ENCODE assay signal across 27 mouse cellular contexts in genomic region chr12:89982445-89982844, GRCm38 (mm10).
DNase-seq lines count a peak whose midpoint lies in the region; ATAC-seq lines count a peak whose summit lies in the region.
"Had no signal": no experiment of that assay in that cellular context is flagged by ENCODE, and none has a peak within 500 bp of the region (broad histone marks: within the 10 kb centered on the region; RNA-seq: fewer than 3 reads in every experiment).

No protein-coding gene starts in this region.

- H3K9me3 ChIP-seq in forebrain, embryonic 14.5 days (replicated peaks; ENCODE audit: control insufficient read depth, low read length), result no peaks in the 10 kb centered on the region
- H3K9me3 ChIP-seq in forebrain, embryonic 12.5 days, result no peaks in the 10 kb centered on the region
- H3K9me3 ChIP-seq in midbrain, embryonic 12.5 days, result no peaks in the 10 kb centered on the region
- H3K9me3 ChIP-seq in midbrain, embryonic 10.5 days (replicated peaks), result no peaks in the 10 kb centered on the region
- no peaks in the 10 kb centered on the region for H3K9me3 ChIP-seq in midbrain, embryonic 14.5 days (ENCODE audit: control insufficient read depth, low read length)
- H3K9me3 ChIP-seq: forebrain, embryonic 13.5 days; heart, embryonic 13.5 days; intestine, embryonic 15.5 days; limb, embryonic 12.5 days; lung, embryonic 15.5 days had no signal

- no peaks in the 10 kb centered on the region for H3K36me3 ChIP-seq in forebrain, embryonic 14.5 days (ENCODE audit: control insufficient read depth, insufficient read depth, low read length)
- H3K36me3 ChIP-seq in forebrain, embryonic 12.5 days (replicated peaks), result no peaks in the 10 kb centered on the region
- H3K36me3 ChIP-seq in midbrain, embryonic 12.5 days, result no peaks in the 10 kb centered on the region
- H3K36me3 ChIP-seq in midbrain, embryonic 10.5 days, result no peaks in the 10 kb centered on the region
- no peaks in the 10 kb centered on the region for H3K36me3 ChIP-seq in midbrain, embryonic 14.5 days (ENCODE audit: control insufficient read depth, insufficient read depth, low read length)
- H3K36me3 ChIP-seq: G1E; heart, embryonic 13.5 days; intestine, embryonic 15.5 days; limb, embryonic 12.5 days; liver, embryonic 15.5 days; lung, embryonic 15.5 days had no signal

- no peak overlapping the region for H3K9ac ChIP-seq in forebrain, embryonic 14.5 days (ENCODE audit: low read length)
- H3K9ac ChIP-seq in forebrain, embryonic 12.5 days, result no peak overlapping the region
- H3K9ac ChIP-seq in midbrain, embryonic 12.5 days (replicated peaks), result no peak overlapping the region
- H3K9ac ChIP-seq in midbrain, embryonic 14.5 days (replicated peaks; ENCODE audit: low read length), result no peak overlapping the region
- H3K9ac ChIP-seq: forebrain, embryonic 13.5 days; heart, embryonic 13.5 days; intestine, embryonic 15.5 days; limb, embryonic 12.5 days; liver, embryonic 15.5 days; lung, embryonic 15.5 days had no signal

- no peaks in the 10 kb centered on the region for H3K27me3 ChIP-seq in forebrain, embryonic 14.5 days (replicated peaks; ENCODE audit: control insufficient read depth, insufficient read depth, low read length)
- H3K27me3 ChIP-seq in forebrain, embryonic 12.5 days, result no peaks in the 10 kb centered on the region
- no peaks in the 10 kb centered on the region for H3K27me3 ChIP-seq in midbrain, embryonic 12.5 days
- no peaks in the 10 kb centered on the region for H3K27me3 ChIP-seq in midbrain, embryonic 10.5 days (ENCODE audit: low read depth, poor library complexity, severe bottlenecking)
- no peaks in the 10 kb centered on the region for H3K27me3 ChIP-seq in midbrain, embryonic 14.5 days (ENCODE audit: control insufficient read depth, insufficient read depth, low read length)
- H3K27me3 ChIP-seq: forebrain, embryonic 13.5 days; heart, embryonic 13.5 days; intestine, embryonic 15.5 days; limb, embryonic 12.5 days; liver, embryonic 15.5 days; lung, embryonic 15.5 days; megakaryocyte, embryonic 14.5 days had no signal

- peaks cover 6% of the 10 kb centered on the region for H3K4me1 ChIP-seq in forebrain, embryonic 14.5 days (ENCODE audit: control insufficient read depth, insufficient read depth, low read length)
- H3K4me1 ChIP-seq in forebrain, embryonic 12.5 days, result peaks cover 14% of the 10 kb centered on the region
- peaks cover 12% of the 10 kb centered on the region; the same call in 1 of the 2 replicates for H3K4me1 ChIP-seq in midbrain, embryonic 12.5 days
- peaks cover 13% of the 10 kb centered on the region for H3K4me1 ChIP-seq in midbrain, embryonic 10.5 days
- H3K4me1 ChIP-seq in midbrain, embryonic 14.5 days (ENCODE audit: control insufficient read depth, insufficient read depth, low read length), result peaks cover 9% of the 10 kb centered on the region
- H3K4me1 ChIP-seq: heart, embryonic 13.5 days; intestine, embryonic 15.5 days; limb, embryonic 12.5 days; liver, embryonic 15.5 days; megakaryocyte, embryonic 14.5 days had no signal

- no peak overlapping the region for H3K4me2 ChIP-seq in forebrain, embryonic 14.5 days (ENCODE audit: low read length)
- no peak overlapping the region for H3K4me2 ChIP-seq in forebrain, embryonic 12.5 days
- no peak overlapping the region for H3K4me2 ChIP-seq in midbrain, embryonic 12.5 days (replicated peaks)
- H3K4me2 ChIP-seq in midbrain, embryonic 14.5 days (ENCODE audit: low read length), result no peak overlapping the region
- H3K4me2 ChIP-seq: forebrain, embryonic 13.5 days; heart, embryonic 13.5 days; intestine, embryonic 15.5 days; limb, embryonic 12.5 days; liver, embryonic 15.5 days; lung, embryonic 15.5 days had no signal

- no peak for ATAC-seq in forebrain, embryonic 14.5 days
- ATAC-seq in forebrain, embryonic 12.5 days (ENCODE audit: low FRiP score), result no peak
- peak; percentile 80 for ATAC-seq in midbrain, embryonic 12.5 days (ENCODE audit: low FRiP score, low read depth)
- ATAC-seq in midbrain, embryonic 14.5 days (ENCODE audit: low FRiP score, low TSS enrichment), result peak; percentile 40; the same call in 1 of the 2 replicates
- ATAC-seq: intestine, embryonic 15.5 days had no signal

- H3K27ac ChIP-seq in forebrain, embryonic 14.5 days (ENCODE audit: low read depth, low read length), result no peak overlapping the region
- H3K27ac ChIP-seq in forebrain, embryonic 12.5 days, result no peak overlapping the region
- H3K27ac ChIP-seq in midbrain, embryonic 12.5 days (replicated peaks), result no peak overlapping the region
- H3K27ac ChIP-seq in midbrain, embryonic 10.5 days (replicated peaks), result no peak overlapping the region
- no peak overlapping the region for H3K27ac ChIP-seq in midbrain, embryonic 14.5 days (replicated peaks; ENCODE audit: low read depth, low read length)
- H3K27ac ChIP-seq: heart, embryonic 13.5 days; intestine, embryonic 15.5 days; layer of hippocampus, adult 2 months; left cerebral cortex, adult 2 months; limb, embryonic 12.5 days; liver, embryonic 15.5 days; lung, embryonic 15.5 days had no signal

- peak; percentile 11 for DNase-seq in forebrain, embryonic 14.5 days (ENCODE audit: low spot score)
- no peak for DNase-seq in midbrain, embryonic 10.5 days (ENCODE audit: low spot score)
- peak; percentile 47 for DNase-seq in midbrain, embryonic 14.5 days
- DNase-seq in retina, embryonic 14.5 days (ENCODE audit: low spot score), result peak; percentile 3
- DNase-seq in thymus, postnatal 14 days, result no peak
- no peak for DNase-seq in lung, postnatal 25 days (ENCODE audit: low spot score)
- DNase-seq: adrenal gland, postnatal 10 days; cerebellum, adult 11 months; cerebellum, adult 9-11 months; heart, postnatal 10 days; kidney, adult 2 months; kidney, postnatal 36 days; lung, postnatal 36 days; right cerebral cortex, postnatal 14 days had no signal

- no peak overlapping the region for H3K4me3 ChIP-seq in forebrain, embryonic 14.5 days (ENCODE audit: low read depth, low read length)
- H3K4me3 ChIP-seq in forebrain, embryonic 12.5 days (replicated peaks), result no peak overlapping the region
- no peak overlapping the region for H3K4me3 ChIP-seq in midbrain, embryonic 12.5 days
- H3K4me3 ChIP-seq in midbrain, embryonic 10.5 days, result no peak overlapping the region
- no peak overlapping the region for H3K4me3 ChIP-seq in midbrain, embryonic 14.5 days (replicated peaks; ENCODE audit: low read depth, low read length)
- H3K4me3 ChIP-seq: erythroblast, embryonic 14.5 days; forebrain, embryonic 13.5 days; heart, embryonic 13.5 days; intestine, embryonic 15.5 days; layer of hippocampus, adult 2 months; left cerebral cortex, adult 2 months; limb, embryonic 12.5 days; liver, embryonic 15.5 days; lung, embryonic 15.5 days; megakaryocyte, embryonic 14.5 days had no signal

- WGBS in forebrain, embryonic 14.5 days, result 14% methylated on average over 5 of the region's 5 CpGs
- 20% methylated on average over 5 of the region's 5 CpGs for WGBS in forebrain, embryonic 12.5 days
- 24% methylated on average over 5 of the region's 5 CpGs for WGBS in midbrain, embryonic 12.5 days
- WGBS in midbrain, embryonic 10.5 days, result 44% methylated on average over 5 of the region's 5 CpGs
- 9% methylated on average over 5 of the region's 5 CpGs for WGBS in midbrain, embryonic 14.5 days

Comparison
In these comparisons a context has a peak if more than half of its experiments do, and no peak if none do; other contexts are left out.
1. DNase-seq: peak in forebrain, embryonic 14.5 days (single experiment), midbrain, embryonic 14.5 days (single experiment) and retina, embryonic 14.5 days (single experiment); none in midbrain, embryonic 10.5 days (single experiment), thymus, postnatal 14 days (single experiment) and lung, postnatal 25 days (single experiment).
2. ATAC-seq: peak in midbrain, embryonic 12.5 days (single experiment) and midbrain, embryonic 14.5 days (single experiment); none in forebrain, embryonic 14.5 days (single experiment) and forebrain, embryonic 12.5 days (single experiment).